Mouse (Mus musculus): Measurements from ENCODE around the gene Cox17. TPM values are rescaled to one million over a fixed set of nuclear protein-coding genes. Genes with fewer than 3 reads are reported as not detected.

Cox17 gene
- polyA plus RNA-seq, 1 experiment from 2014 or later, result 147 TPM

DNA sequence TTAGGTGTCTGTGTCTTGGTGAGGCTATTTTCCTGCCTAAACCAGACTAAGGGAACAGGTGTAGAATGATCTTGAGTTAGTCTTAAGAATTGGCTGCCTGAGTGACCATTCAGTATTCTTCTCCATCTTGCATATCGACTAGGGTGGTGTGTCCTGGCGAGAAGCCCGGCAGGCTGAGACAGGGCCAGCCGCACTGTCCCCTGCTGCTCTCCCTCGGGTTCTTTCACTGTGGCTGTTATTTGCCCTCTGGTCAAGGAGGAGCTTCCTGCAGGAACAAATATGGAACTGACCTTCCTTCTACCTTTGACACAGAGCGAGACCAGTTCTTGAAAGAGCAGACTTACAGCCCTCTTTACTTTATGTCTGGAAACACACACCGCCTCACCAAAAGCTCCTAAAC lies 5.2 kb downstream of the Cox17 start:
- peaks cover 38% of the 10 kb centered on the region for H3K36me3 ChIP-seq (ENCODE audit: poor library complexity, severe bottlenecking)
- no peak overlapping the region for H3K4me2 ChIP-seq
- H3K9ac ChIP-seq, result no peak overlapping the region
- H3K9me3 ChIP-seq (replicated peaks), result no peaks in the 10 kb centered on the region
- peaks cover 10% of the 10 kb centered on the region for H3K4me1 ChIP-seq
- no peak for ATAC-seq
- no peaks in the 10 kb centered on the region for H3K27me3 ChIP-seq
- 89% methylated on average over 7 of the region's 7 CpGs for WGBS
- H3K27ac ChIP-seq, result no peak overlapping the region
- no peak overlapping the region for H3K4me3 ChIP-seq

GRCm38 (mm10) chr16:38352851-38353250 lies 6.1 kb downstream of the Cox17 start:
- Histone ChIP-seq H3K27ac (no peak overlapping the region), H3K9me3 (replicated peaks) (no peaks in the 10 kb centered on the region), H3K27me3 (no peaks in the 10 kb centered on the region), H3K4me1 (peaks cover 6% of the 10 kb centered on the region), H3K9ac (no peak overlapping the region), H3K4me3 (no peak overlapping the region), H3K4me2 (no peak overlapping the region), H3K36me3 (ENCODE audit: poor library complexity, severe bottlenecking) (peaks cover 38% of the 10 kb centered on the region)
- ATAC-seq, result no peak

DNA sequence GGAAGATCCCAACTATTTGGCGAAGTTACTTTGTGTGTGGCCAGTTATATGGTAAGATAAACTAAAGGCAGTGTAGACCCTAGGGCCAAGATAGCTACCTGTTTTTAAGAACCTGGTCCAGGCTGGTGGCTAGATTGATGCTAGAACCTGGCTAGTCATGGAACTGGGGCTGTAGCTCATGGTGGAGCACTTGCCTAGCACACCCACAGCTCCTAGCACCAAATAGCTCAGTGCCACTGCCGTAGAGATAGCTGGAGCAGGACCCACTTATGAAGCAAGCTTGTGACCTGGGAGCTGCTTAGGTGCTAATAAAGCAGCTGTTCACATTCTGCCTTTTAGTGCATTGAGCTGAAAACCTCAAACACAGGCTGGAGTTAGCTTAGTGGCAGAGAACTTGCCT lies 6.9 kb downstream of the Cox17 start:
- Histone ChIP-seq H3K4me1 (no peaks in the 10 kb centered on the region), H3K9ac (no peak overlapping the region), H3K36me3 (ENCODE audit: poor library complexity, severe bottlenecking) (peaks cover 38% of the 10 kb centered on the region), H3K27ac (no peak overlapping the region), H3K4me2 (no peak overlapping the region), H3K27me3 (no peaks in the 10 kb centered on the region), H3K4me3 (no peak overlapping the region), H3K9me3 (replicated peaks) (no peaks in the 10 kb centered on the region)
- WGBS, result 97% methylated on average over 2 of the region's 2 CpGs
- ATAC-seq, result no peak

GRCm38 (mm10) chr16:38354185-38354913 lies 7.6 kb downstream of the Cox17 start:
- no peaks in the 10 kb centered on the region for H3K9me3 ChIP-seq (replicated peaks)
- H3K36me3 ChIP-seq (ENCODE audit: poor library complexity, severe bottlenecking), result peaks cover 33% of the 10 kb centered on the region
- 97% methylated on average over 5 of the region's 5 CpGs for WGBS
- no peak overlapping the region for H3K27ac ChIP-seq
- no peaks in the 10 kb centered on the region for H3K27me3 ChIP-seq
- no peak overlapping the region for H3K4me2 ChIP-seq
- no peak for ATAC-seq
- H3K9ac ChIP-seq, result no peak overlapping the region
- H3K4me3 ChIP-seq, result no peak overlapping the region
- no peaks in the 10 kb centered on the region for H3K4me1 ChIP-seq

GRCm38 (mm10) chr16:38358256-38358812 lies 11.5 kb downstream of the Cox17 start:
- Histone ChIP-seq H3K4me3 (no peak overlapping the region), H3K9me3 (replicated peaks) (no peaks in the 10 kb centered on the region), H3K27ac (no peak overlapping the region), H3K36me3 (ENCODE audit: poor library complexity, severe bottlenecking) (0 out of 2 replicates have a peak, but pooled peaks cover 6% of the 10 kb centered on the region), H3K27me3 (no peaks in the 10 kb centered on the region), H3K9ac (no peak overlapping the region), H3K4me2 (no peak overlapping the region), H3K4me1 (peaks cover 4% of the 10 kb centered on the region; the same call in 1 of the 2 replicates)
- no peak for ATAC-seq
- WGBS, result 91% methylated on average over 6 of the region's 6 CpGs

GRCm38 (mm10) chr16:38359241-38359640 lies 12.4 kb downstream of the Cox17 start:
- 91% methylated on average over 2 of the region's 2 CpGs for WGBS
- Histone ChIP-seq H3K4me1 (peaks cover 4% of the 10 kb centered on the region; the same call in 1 of the 2 replicates), H3K27me3 (no peaks in the 10 kb centered on the region), H3K9me3 (replicated peaks) (no peaks in the 10 kb centered on the region), H3K27ac (no peak overlapping the region), H3K36me3 (ENCODE audit: poor library complexity, severe bottlenecking) (0 out of 2 replicates have a peak, but pooled peaks cover 3% of the 10 kb centered on the region), H3K4me2 (no peak overlapping the region), H3K9ac (no peak overlapping the region), H3K4me3 (no peak overlapping the region)
- no peak for ATAC-seq

GRCm38 (mm10) chr16:38359857-38360256 lies 13.1 kb downstream of the Cox17 start:
- no peak for ATAC-seq
- Histone ChIP-seq H3K4me2 (no peak overlapping the region), H3K4me1 (peaks cover 4% of the 10 kb centered on the region; the same call in 1 of the 2 replicates), H3K4me3 (no peak overlapping the region), H3K27me3 (no peaks in the 10 kb centered on the region), H3K9me3 (replicated peaks) (no peaks in the 10 kb centered on the region), H3K36me3 (ENCODE audit: poor library complexity, severe bottlenecking) (0 out of 2 replicates have a peak, but pooled peaks cover 3% of the 10 kb centered on the region), H3K9ac (no peak overlapping the region), H3K27ac (no peak overlapping the region)
- WGBS, result 82% methylated on average over 3 of the region's 3 CpGs

DNA sequence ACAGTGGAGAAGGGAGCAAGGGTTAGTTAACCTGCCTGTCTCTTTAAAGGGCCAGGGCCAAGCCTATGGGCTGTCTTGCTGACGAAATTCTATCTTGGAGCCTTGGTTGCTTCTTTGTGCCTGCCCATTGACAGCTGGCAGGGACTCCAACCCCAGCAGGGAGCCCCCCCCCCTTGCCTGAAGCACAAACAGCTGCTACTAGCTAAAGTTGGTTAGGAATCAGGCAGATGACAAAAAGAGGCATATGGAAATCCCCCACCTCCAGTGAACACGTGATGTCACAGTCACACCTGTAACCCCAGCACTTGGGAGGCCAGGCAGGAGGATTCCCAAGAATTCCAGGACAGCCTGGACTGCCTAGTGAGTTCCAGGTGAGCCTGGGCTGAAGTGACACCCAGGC lies 13.5 kb downstream of the Cox17 start:
- peaks cover 4% of the 10 kb centered on the region; the same call in 1 of the 2 replicates for H3K4me1 ChIP-seq
- 30% methylated on average over 2 of the region's 2 CpGs for WGBS
- H3K36me3 ChIP-seq (ENCODE audit: poor library complexity, severe bottlenecking), result 0 out of 2 replicates have a peak, but pooled peaks cover 3% of the 10 kb centered on the region
- no peak overlapping the region for H3K4me3 ChIP-seq
- no peak overlapping the region for H3K9ac ChIP-seq
- no peaks in the 10 kb centered on the region for H3K9me3 ChIP-seq (replicated peaks)
- ATAC-seq, result no peak
- no peak overlapping the region for H3K4me2 ChIP-seq
- no peaks in the 10 kb centered on the region for H3K27me3 ChIP-seq
- H3K27ac ChIP-seq, result no peak overlapping the region

DNA sequence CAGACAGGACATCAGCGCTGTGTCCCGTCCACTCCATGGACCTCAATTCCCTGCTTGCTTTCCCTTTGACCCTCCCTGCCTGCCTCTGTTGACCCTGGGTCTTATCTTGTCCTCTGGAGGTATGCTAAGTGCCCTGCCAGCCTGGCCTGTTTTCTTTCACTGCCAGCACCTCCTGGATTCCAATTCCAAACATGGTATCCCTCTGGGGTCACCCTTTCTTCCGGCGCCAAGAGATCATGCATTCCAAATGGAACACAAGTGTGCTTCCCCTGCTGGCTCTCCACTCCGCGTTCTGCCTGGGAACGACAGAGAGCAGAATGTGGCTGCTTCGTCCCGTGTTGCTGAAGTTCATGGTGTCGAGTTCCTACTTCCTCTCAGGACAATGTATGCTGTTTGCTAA lies 15.1 kb downstream of the Cox17 start, which contains the start of gene Popdc2:
Gene Popdc2, plus strand, starts transcription at position 277 of the 400 bp plus-strand sequence.
- Histone ChIP-seq H3K4me2 (no peak within 1 kb of the TSS), H3K27ac (no peak within 1 kb of the TSS), H3K9ac (no peak within 1 kb of the TSS), H3K4me1 (peaks cover 4% of the 10 kb centered on the region; the same call in 1 of the 2 replicates), H3K36me3 (ENCODE audit: poor library complexity, severe bottlenecking) (0 out of 2 replicates have a peak, but pooled peaks cover under 1% of the 10 kb centered on the region), H3K9me3 (replicated peaks) (no peaks in the 10 kb centered on the region), H3K4me3 (no peak within 1 kb of the TSS), H3K27me3 (no peaks in the 10 kb centered on the region)
- no peak for ATAC-seq
- WGBS, result 81% methylated on average over 10 of the region's 10 CpGs

DNA sequence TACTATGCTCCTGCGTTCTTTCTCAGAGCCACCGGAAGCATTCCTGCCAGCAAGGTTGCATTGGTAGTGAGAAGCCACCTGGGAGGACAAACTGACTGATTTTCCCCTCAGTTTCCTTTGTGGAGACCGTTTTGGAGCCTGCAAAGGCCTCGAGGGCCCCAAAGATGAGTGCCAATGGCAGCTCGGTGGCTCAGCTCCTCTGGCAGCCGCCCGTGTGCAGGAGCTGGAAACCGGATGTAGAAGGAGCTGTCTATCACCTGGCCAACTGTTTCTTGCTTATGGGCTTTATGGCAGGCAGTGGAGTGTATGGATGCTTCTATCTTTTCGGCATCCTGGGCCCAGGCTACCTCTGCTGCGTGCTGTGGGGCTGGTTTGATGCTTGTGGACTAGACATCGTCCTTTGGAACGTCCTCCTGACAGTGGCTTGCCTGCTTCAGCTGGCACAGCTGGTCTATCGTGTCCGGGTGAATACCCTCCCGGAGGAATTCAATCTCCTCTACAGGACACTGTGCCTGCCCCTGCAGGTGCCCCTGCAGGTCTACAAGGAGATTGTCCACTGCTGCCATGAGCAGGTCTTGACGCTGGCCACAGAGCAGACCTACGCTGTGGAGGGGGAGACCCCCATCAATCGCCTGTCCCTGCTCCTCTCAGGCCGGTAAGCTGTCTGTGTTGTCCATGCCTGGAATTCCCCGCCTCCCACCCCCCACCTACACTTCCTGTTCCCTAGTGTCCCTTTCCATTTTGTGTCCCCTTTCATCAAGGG lies 15.9 kb downstream of the Cox17 start:
- no peak overlapping the region for H3K27ac ChIP-seq
- 86% methylated on average over 20 of the region's 20 CpGs for WGBS
- no peak overlapping the region for H3K4me2 ChIP-seq
- no peaks in the 10 kb centered on the region for H3K36me3 ChIP-seq (ENCODE audit: poor library complexity, severe bottlenecking)
- no peak overlapping the region for H3K9ac ChIP-seq
- ATAC-seq, result no peak
- no peaks in the 10 kb centered on the region for H3K9me3 ChIP-seq (replicated peaks)
- H3K4me3 ChIP-seq, result no peak overlapping the region
- H3K4me1 ChIP-seq, result peaks cover 4% of the 10 kb centered on the region; the same call in 1 of the 2 replicates
- no peaks in the 10 kb centered on the region for H3K27me3 ChIP-seq

DNA sequence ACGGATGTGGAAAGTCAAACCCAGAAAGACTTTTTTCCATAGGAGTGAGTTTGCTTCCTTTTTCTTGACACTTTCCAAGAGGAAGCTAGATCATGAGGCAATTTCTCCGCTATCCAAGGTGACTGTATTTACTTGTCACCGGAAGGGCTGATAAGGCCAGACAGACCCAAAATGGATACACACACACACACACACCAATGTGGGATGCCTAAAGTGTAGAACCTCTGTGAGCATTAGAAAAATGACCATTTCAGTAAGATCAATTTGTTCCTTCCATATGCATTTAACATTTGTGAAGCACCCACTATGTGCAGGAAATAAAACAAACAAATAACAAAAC lies 16.4 kb downstream of the Cox17 start:
- Histone ChIP-seq H3K9me3 (replicated peaks) (no peaks in the 10 kb centered on the region), H3K4me1 (peaks cover 4% of the 10 kb centered on the region; the same call in 1 of the 2 replicates), H3K27ac (no peak overlapping the region), H3K4me2 (no peak overlapping the region), H3K9ac (no peak overlapping the region), H3K27me3 (no peaks in the 10 kb centered on the region), H3K36me3 (ENCODE audit: poor library complexity, severe bottlenecking) (no peaks in the 10 kb centered on the region), H3K4me3 (no peak overlapping the region)
- WGBS, result 86% methylated on average over 3 of the region's 3 CpGs
- no peak for ATAC-seq

- 91% methylated on average over 7 of the region's 7 CpGs for WGBS
- Histone ChIP-seq H3K27ac (no peak overlapping the region), H3K4me2 (no peak overlapping the region), H3K36me3 (ENCODE audit: poor library complexity, severe bottlenecking) (no peaks in the 10 kb centered on the region), H3K9ac (no peak overlapping the region), H3K4me1 (peaks cover 4% of the 10 kb centered on the region; the same call in 1 of the 2 replicates), H3K4me3 (no peak overlapping the region), H3K9me3 (replicated peaks) (no peaks in the 10 kb centered on the region), H3K27me3 (no peaks in the 10 kb centered on the region)
- ATAC-seq, result no peak
Measured at GRCm38 (mm10) chr16:38363657-38364056, 16.9 kb downstream of the Cox17 start.
